Mouse (Mus musculus) MEL (cell line): Measurements from ENCODE around the gene Cenpx. TPM values are rescaled to one million over a fixed set of nuclear protein-coding genes. Genes with fewer than 3 reads are reported as not detected.

Experiments
- DNase-seq: peaks from one replicate; pipeline ENCODE4 v3.0.0; 2011; ENCODE audit warnings: low read depth, low spot score
- H3K27ac ChIP-seq: 2 replicates; pipeline ENCODE4 v1.5.1; 2012; ENCODE audit warnings: low read depth, mild to moderate bottlenecking, control low read depth, low read length, moderate library complexity; ENCODE audit not compliant: control insufficient read depth
- H3K27me3 ChIP-seq, 2 experiments: fragments of 150-350 bp in 1 of 2; sonication (generic) in 1 of 2; 2 replicates each; pipeline ENCODE4 v1.6.1; 2012; ENCODE audit warnings: low read length in 2 of 2, mild to moderate bottlenecking in 2 of 2, improper control_type of control experiment in 1 of 2, moderate library complexity in 1 of 2; ENCODE audit not compliant: insufficient read depth in 2 of 2, control insufficient read depth in 1 of 2
- H3K36me3 ChIP-seq, 2 experiments: 2 replicates each; pipeline ENCODE4 v1.6.1; 2012 to 2014; ENCODE audit warnings: low read length in 2 of 2, improper control_type of control experiment in 1 of 2, inconsistent platforms in 1 of 2, mild to moderate bottlenecking in 1 of 2; ENCODE audit not compliant: insufficient read depth in 2 of 2, control insufficient read depth in 1 of 2
- H3K4me1 ChIP-seq, 2 experiments: fragments of 150-350 bp in 1 of 2; sonication (generic) in 1 of 2; 2 replicates each; pipeline ENCODE4 v1.6.1; 2012; ENCODE audit warnings: low read length in 2 of 2, improper control_type of control experiment in 1 of 2, mild to moderate bottlenecking in 1 of 2; ENCODE audit not compliant: insufficient read depth in 2 of 2, control insufficient read depth in 1 of 2
- H3K4me3 ChIP-seq, 2 experiments: fragments of 150-350 bp in 1 of 2; sonication (generic) in 1 of 2; 2 replicates each; pipeline ENCODE4 v1.5.1; 2012; ENCODE audit warnings: low read depth in 2 of 2, low read length in 2 of 2, mild to moderate bottlenecking in 2 of 2, moderate library complexity in 2 of 2, control low read depth in 1 of 2, improper control_type of control experiment in 1 of 2; ENCODE audit not compliant: control insufficient read depth in 1 of 2, insufficient read depth in 1 of 2
- H3K79me2 ChIP-seq: 2 replicates; pipeline ENCODE4 v1.6.1; 2012; ENCODE audit warnings: mild to moderate bottlenecking, low read length, moderate library complexity; ENCODE audit not compliant: control insufficient read depth, poor library complexity, insufficient read depth
- H3K9ac ChIP-seq: 2 replicates; pipeline ENCODE4 v1.6.1; 2012; ENCODE audit warnings: low read depth, mild to moderate bottlenecking, control low read depth, low read length, moderate library complexity; ENCODE audit not compliant: control insufficient read depth, poor library complexity, severe bottlenecking
- H3K9me3 ChIP-seq: fragments of 150-350 bp; sonication (generic); replicated peaks from 2 replicates; pipeline ENCODE4 v1.6.1; 2012; ENCODE audit warnings: mild to moderate bottlenecking, low read length, improper control_type of control experiment, moderate library complexity; ENCODE audit not compliant: insufficient read depth
- CHD1 ChIP-seq: IDR thresholded peaks from 2 replicates; pipeline ENCODE4 v1.6.1; 2012; ENCODE audit warnings: low read depth, mild to moderate bottlenecking, inconsistent platforms, low read length, improper control_type of control experiment
- CTCF ChIP-seq, 3 experiments: IDR thresholded peaks in 2 of 3; conservative IDR thresholded peaks in 1 of 3; 2 replicates each; pipeline ENCODE4 v1.5.1; 2011 to 2012; ENCODE audit warnings: low read length in 3 of 3, low read depth in 2 of 3, mild to moderate bottlenecking in 2 of 3, improper control_type of control experiment in 1 of 3, inconsistent platforms in 1 of 3, mixed read lengths in 1 of 3, moderate library complexity in 1 of 3; ENCODE audit not compliant: control insufficient read depth in 1 of 3, insufficient read depth in 1 of 3, poor library complexity in 1 of 3, severe bottlenecking in 1 of 3
- EP300 ChIP-seq, 2 experiments: IDR thresholded peaks; 2 replicates each; pipeline ENCODE4 v1.6.1; 2011; ENCODE audit warnings: improper control_type of control experiment in 2 of 2, low read length in 2 of 2, low read depth in 1 of 2, mild to moderate bottlenecking in 1 of 2
- JUND ChIP-seq: IDR thresholded peaks from 2 replicates; pipeline ENCODE4 v1.6.1; 2011; ENCODE audit warnings: low read depth, mild to moderate bottlenecking, improper control_type of control experiment, low read length
- RCOR1 ChIP-seq: IDR thresholded peaks from 2 replicates; pipeline ENCODE4 v1.6.1; 2012; ENCODE audit warnings: low read depth, mild to moderate bottlenecking, inconsistent platforms, low read length, improper control_type of control experiment
- TAL1 ChIP-seq: IDR thresholded peaks from 2 replicates; pipeline ENCODE4 v1.6.1; 2012; ENCODE audit warnings: mild to moderate bottlenecking, inconsistent platforms, low read length, moderate library complexity, mixed read lengths
- USF1 ChIP-seq: IDR thresholded peaks from 2 replicates; pipeline ENCODE4 v1.6.1; 2014; ENCODE audit warnings: low read depth, mild to moderate bottlenecking, inconsistent platforms, low read length, improper control_type of control experiment, moderate library complexity
- ZC3H11A ChIP-seq: IDR thresholded peaks from 2 replicates; pipeline ENCODE4 v1.6.1; 2012; ENCODE audit warnings: low read depth, mild to moderate bottlenecking, inconsistent platforms, low read length, improper control_type of control experiment
- ZMIZ1 ChIP-seq: IDR thresholded peaks from 2 replicates; pipeline ENCODE4 v1.6.1; 2012; ENCODE audit warnings: low read depth, mild to moderate bottlenecking, inconsistent platforms, low read length, improper control_type of control experiment, moderate library complexity
- ZNF384 ChIP-seq: IDR thresholded peaks from 2 replicates; pipeline ENCODE4 v1.6.1; 2012; ENCODE audit warnings: low read depth, mild to moderate bottlenecking, inconsistent platforms, low read length, improper control_type of control experiment
- polyA plus RNA-seq, 2 experiments: library from polyadenylated mRNA; stranded (reverse) in 1 of 2; unstranded in 1 of 2; fragments of >175 nt in 1 of 2; fragments of >200 nt in 1 of 2; gene quantifications; 2 replicates each; pipeline versions ENCODE4 v1.2.1 to v1.2.4; 2012; ENCODE audit warnings: low replicate concordance in 2 of 2, low read depth in 1 of 2; ENCODE audit not compliant: insufficient read length in 2 of 2, insufficient read depth in 1 of 2, missing spikeins in 1 of 2
- total RNA-seq: library from RNA; depleted of rRNA; stranded (reverse); fragments of 300-350 nt; gene quantifications from 2 replicates; pipeline ENCODE4 v1.2.3, GENCODE M21; 2012

Gene Cenpx
- total and polyA plus RNA-seq, 3 experiments = 141 to 206 TPM; not detected in 1

GRCm38 (mm10) chr11:120736424-120736823 is 22.9 kb upstream of the Cenpx start:
- DNase-seq = no peak
- TF ChIP-seq ZNF384 (no peak), USF1 (no peak), ZMIZ1 (no peak), JUND (no peak), EP300 (IDR thresholded peaks at IDR 0.05; ENCODE audit: low read depth in 1 of 2, low read length in 2 of 2) (no peak), CTCF (IDR thresholded peaks at IDR 0.05 in 2 of 3, conservative IDR thresholded peaks at IDR 0.05 in 1 of 3; ENCODE audit: control insufficient read depth in 1 of 3, insufficient read depth in 1 of 3, low read depth in 2 of 3, low read length in 3 of 3, poor library complexity in 1 of 3, severe bottlenecking in 1 of 3) (no peak)
- H3K27me3 ChIP-seq = peaks cover 3 to 4% of the 10 kb centered on the region in 2 experiments

DNA sequence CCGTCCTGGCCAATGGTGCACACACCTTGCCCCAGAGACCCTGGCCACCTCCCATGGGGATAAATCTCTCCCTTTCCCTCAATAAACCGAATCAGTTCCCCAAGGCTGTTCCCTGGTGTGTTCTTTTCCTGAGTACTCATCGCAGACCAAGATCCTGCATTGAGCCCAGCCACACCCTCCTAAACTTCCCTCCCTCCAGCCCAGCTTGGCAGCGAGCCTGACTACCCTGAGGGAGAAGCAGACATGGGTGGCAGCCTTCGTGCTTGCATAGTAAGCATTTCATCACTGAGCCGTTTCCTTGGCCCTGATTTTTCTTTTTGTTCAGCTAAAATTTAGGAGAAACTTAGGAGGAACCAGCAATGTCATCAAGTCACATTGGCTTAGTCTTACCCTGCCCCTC is 20.0 kb upstream of the Cenpx start:
- Histone ChIP-seq H3K36me3 (no peaks in the 10 kb centered on the region), H3K27me3 (peaks cover 0 to 4% of the 10 kb centered on the region in 2 experiments; a peak in 3 of 4 replicates), H3K4me3 (no peak overlapping the region), H3K79me2 (no peaks in the 10 kb centered on the region), H3K9ac (no peak overlapping the region), H3K9me3 (no peaks in the 10 kb centered on the region), H3K4me1 (peaks cover 0 to 4% of the 10 kb centered on the region in 2 experiments; a peak in 1 of 4 replicates), H3K27ac (no peak overlapping the region)
- peak; percentile 72 for DNase-seq
- TF ChIP-seq RCOR1 (0 out of 2 replicates have a peak, but pooled peaks have one; percentile 11), CHD1 (no peak)

More at GRCm38 (mm10) chr11:120736424-120736823, 22.9 kb upstream of the Cenpx start:
- H3K4me1 ChIP-seq = no peaks in the 10 kb centered on the region
- H3K4me3 ChIP-seq = no peak overlapping the region
- no peaks in the 10 kb centered on the region for H3K79me2 ChIP-seq
- no peaks in the 10 kb centered on the region for H3K9me3 ChIP-seq
- no peak overlapping the region for H3K27ac ChIP-seq
- no peak overlapping the region for H3K9ac ChIP-seq
- H3K36me3 ChIP-seq = no peaks in the 10 kb centered on the region

DNA sequence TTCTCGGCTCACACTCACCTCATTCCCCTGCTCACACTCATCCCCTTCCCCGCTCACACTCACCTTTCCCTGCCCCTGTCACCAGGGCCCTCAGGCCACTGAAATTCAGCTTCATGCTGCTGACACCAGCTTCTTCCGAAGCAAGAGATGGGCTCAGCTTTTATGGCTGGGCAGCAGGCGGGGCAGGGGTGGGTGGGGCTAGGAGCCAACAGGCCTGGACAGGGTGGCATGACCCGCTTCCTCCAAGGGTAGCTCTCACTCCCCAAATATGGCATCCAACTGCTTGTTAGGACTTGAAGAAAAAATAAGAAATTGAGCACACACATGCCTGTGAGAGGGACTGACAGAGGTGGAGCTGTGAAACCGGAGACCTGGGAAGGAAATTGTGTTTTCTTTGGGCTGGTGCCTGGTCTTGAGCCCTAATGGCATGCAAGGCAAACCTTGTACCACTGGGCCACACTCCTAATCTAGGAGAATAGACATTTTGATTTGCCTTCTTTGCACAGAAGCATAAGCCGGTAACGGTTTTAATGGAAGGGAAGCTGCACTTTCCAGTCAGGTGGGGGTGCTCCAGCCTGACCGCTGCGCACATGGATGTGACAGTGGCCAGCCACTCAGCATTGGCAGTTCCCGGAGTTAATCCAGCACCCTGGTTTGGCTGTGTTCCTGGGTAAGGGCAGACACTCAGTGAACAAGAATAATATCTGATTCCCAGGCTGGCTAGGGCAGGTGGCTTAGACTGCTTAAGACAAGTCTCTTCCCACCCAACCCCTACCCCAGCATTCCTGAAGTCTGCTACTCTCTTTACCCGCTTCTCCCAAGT is 18.5 kb upstream of the Cenpx start, which contains the start of gene Cbr2:
Cbr2 (minus strand) TSS at position 257 of the 823 bp plus-strand sequence.
- Histone ChIP-seq H3K4me1 (peaks cover 0 to 4% of the 10 kb centered on the region in 2 experiments; a peak in 1 of 4 replicates), H3K9ac (no peak within 1 kb of the TSS), H3K79me2 (no peaks in the 10 kb centered on the region), H3K9me3 (no peaks in the 10 kb centered on the region), H3K27ac (no peak within 1 kb of the TSS), H3K27me3 (peaks cover 0 to 4% of the 10 kb centered on the region in 2 experiments; a peak in 3 of 4 replicates), H3K36me3 (no peaks in the 10 kb centered on the region), H3K4me3 (no peak within 1 kb of the TSS)
- TF ChIP-seq ZC3H11A (no peak), TAL1 (no peak), ZMIZ1 (no peak)
- DNase-seq = no peak
